Mouse (Mus musculus) G1E (cell line): ENCODE results near the gene Map7. TPM values are rescaled to one million over a fixed set of nuclear protein-coding genes. Genes with fewer than 3 reads are reported as not detected.

ENCODE experiments used
- ATAC-seq: 2 replicates; pipeline ENCODE4 v1.8.0; 2016; ENCODE audit warnings: mild to moderate bottlenecking; ENCODE audit not compliant: insufficient number of reproducible peaks, poor library complexity, low FRiP score, severe bottlenecking; ENCODE audit errors: extremely low read depth
- DNase-seq: peaks from one replicate; pipeline ENCODE4 v3.0.0; 2012; ENCODE audit warnings: low spot score
- H3K27me3 ChIP-seq: 2 replicates; pipeline ENCODE4 v1.6.1; 2012; ENCODE audit warnings: mild to moderate bottlenecking, low read length, inconsistent platforms; ENCODE audit not compliant: insufficient read depth
- H3K36me3 ChIP-seq: replicated peaks from 2 replicates; pipeline ENCODE3; 2012; ENCODE audit warnings: mild to moderate bottlenecking, inconsistent platforms
- H3K4me1 ChIP-seq: 2 replicates; pipeline ENCODE4 v1.6.1; 2012; ENCODE audit warnings: low read depth, low read length, inconsistent platforms, mixed read lengths; ENCODE audit not compliant: insufficient read depth
- H3K4me3 ChIP-seq: 2 replicates; pipeline ENCODE4 v1.5.1; 2012; ENCODE audit warnings: low read depth, mild to moderate bottlenecking, inconsistent platforms, low read length, moderate library complexity, mixed read lengths
- H3K9me3 ChIP-seq: replicated peaks from 2 replicates; pipeline ENCODE4 v1.6.1; 2012; ENCODE audit warnings: inconsistent platforms
- CTCF ChIP-seq: IDR thresholded peaks from 2 replicates; pipeline ENCODE4 v1.5.1; 2012; ENCODE audit warnings: low read depth, low read length, inconsistent platforms, mixed read lengths
- GATA1 ChIP-seq: IDR thresholded peaks from 2 replicates; pipeline ENCODE4 v1.6.1; 2012; ENCODE audit warnings: borderline replicate concordance, low read length, inconsistent platforms, mixed read lengths
- GATA2 ChIP-seq: IDR thresholded peaks from 2 replicates; pipeline ENCODE4 v1.6.1; 2012; ENCODE audit warnings: low read depth, low read length, inconsistent platforms, borderline replicate concordance
- POLR2AphosphoS5 ChIP-seq: IDR thresholded peaks from 2 replicates; pipeline ENCODE4 v1.6.1; 2012; ENCODE audit warnings: low read depth, low read length, inconsistent platforms; ENCODE audit not compliant: insufficient replicate concordance
- TAL1 ChIP-seq: conservative IDR thresholded peaks from 2 replicates; pipeline ENCODE4 v1.6.1; 2012; ENCODE audit warnings: low read depth, low read length, inconsistent platforms, mixed read lengths
- polyA plus RNA-seq: library from polyadenylated mRNA; stranded (reverse); fragments of >175 nt; gene quantifications from 2 replicates; pipeline ENCODE4 v1.2.3, GENCODE M21; 2012
- total RNA-seq, 2 experiments: library from RNA; stranded (forward) in 1 of 2; stranded (reverse) in 1 of 2; fragments of 200-1000 nt in 1 of 2; fragments of >200 nt in 1 of 2; fragmentation: Nextera tagmentation in 1 of 2; gene quantifications; 2 replicates each; pipeline ENCODE4 v1.2.3; 2014 to 2017

The Map7 gene
- total and polyA plus RNA-seq, 3 experiments = 2.5 to 2.6 TPM; not detected in 1

- no peak for DNase-seq
- ATAC-seq = no peak
- H3K27me3 ChIP-seq = no peaks in the 10 kb centered on the region
- no peak overlapping the region; the same call in 1 of the 2 replicates for H3K4me3 ChIP-seq
- peaks cover 56% of the 10 kb centered on the region for H3K4me1 ChIP-seq
- peaks cover 39% of the 10 kb centered on the region for H3K36me3 ChIP-seq
- TF ChIP-seq GATA1 (no peak), POLR2AphosphoS5 (no peak), GATA2 (no peak), TAL1 (no peak), CTCF (no peak)
- no peaks in the 10 kb centered on the region for H3K9me3 ChIP-seq
Measured at GRCm38 (mm10) chr10:20132933-20133652, 15.2 kb upstream of the Map7 start.

- H3K9me3 ChIP-seq = no peaks in the 10 kb centered on the region
- H3K36me3 ChIP-seq = peaks cover 45% of the 10 kb centered on the region
- H3K4me3 ChIP-seq = peak overlapping the region; percentile 48; the same call in 1 of the 2 replicates
- DNase-seq (peak; percentile 66), ATAC-seq (peak; percentile 90)
- peaks cover 51% of the 10 kb centered on the region for H3K4me1 ChIP-seq
- TF ChIP-seq CTCF (no peak), TAL1 (peak; percentile 77), POLR2AphosphoS5 (no peak)
- no peaks in the 10 kb centered on the region for H3K27me3 ChIP-seq
Measured at GRCm38 (mm10) chr10:20135350-20136058, 12.8 kb upstream of the Map7 start.

DNA sequence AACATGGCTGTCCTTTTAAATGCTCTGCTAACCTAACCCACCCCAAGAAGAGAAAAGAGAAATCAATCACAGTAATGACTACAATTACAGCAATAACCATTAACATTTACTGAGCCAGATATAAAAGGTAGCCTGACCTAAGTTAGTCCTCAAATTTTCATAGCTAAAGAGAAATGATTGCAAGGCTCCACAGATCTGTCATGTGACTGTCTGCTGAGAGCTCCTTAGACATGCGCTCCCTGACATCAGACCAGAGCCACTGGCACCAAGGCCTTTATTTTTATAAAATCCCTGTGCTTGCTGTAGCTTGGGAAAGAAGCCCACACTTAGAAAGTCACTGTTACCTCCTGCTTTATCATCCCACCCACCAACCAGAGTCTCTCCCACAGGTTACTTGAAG, 11.8 kb upstream of the Map7 start:
- TF ChIP-seq GATA2 (no peak), POLR2AphosphoS5 (no peak), TAL1 (no peak), GATA1 (no peak), CTCF (no peak)
- H3K4me3 ChIP-seq = peak overlapping the region; percentile 53; the same call in 1 of the 2 replicates
- no peak for DNase-seq
- peaks cover 51% of the 10 kb centered on the region for H3K36me3 ChIP-seq
- peaks cover 51% of the 10 kb centered on the region for H3K4me1 ChIP-seq
- no peaks in the 10 kb centered on the region for H3K9me3 ChIP-seq
- ATAC-seq = no peak
- H3K27me3 ChIP-seq = no peaks in the 10 kb centered on the region

GRCm38 (mm10) chr10:20141376-20141775, 6.9 kb upstream of the Map7 start:
- Histone ChIP-seq H3K27me3 (no peaks in the 10 kb centered on the region), H3K9me3 (no peaks in the 10 kb centered on the region), H3K36me3 (peaks cover 37% of the 10 kb centered on the region), H3K4me1 (peaks cover 15% of the 10 kb centered on the region), H3K4me3 (no peak overlapping the region)
- no peak for ATAC-seq
- no peak for DNase-seq
- TF ChIP-seq TAL1 (no peak), POLR2AphosphoS5 (no peak), GATA1 (no peak), GATA2 (no peak), CTCF (no peak)

DNA sequence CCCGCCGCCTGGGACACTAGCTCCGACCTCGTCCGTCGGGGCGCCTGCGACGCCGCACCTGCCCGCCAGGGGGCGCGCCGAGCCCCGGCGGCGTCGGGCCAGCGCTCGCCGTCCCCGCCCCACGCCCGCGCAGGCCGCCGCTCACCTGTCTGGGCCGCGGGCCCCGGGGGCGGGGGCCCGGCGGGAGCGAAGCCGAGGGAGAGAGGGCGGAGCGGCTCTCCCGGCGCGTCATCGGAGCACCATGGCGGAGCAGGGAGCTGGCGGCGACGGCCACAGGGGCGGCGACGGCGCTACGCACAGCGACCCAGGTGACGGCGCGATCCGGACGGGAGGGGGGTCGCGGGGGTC, 476 bp downstream of the Map7 start:
- H3K4me1 ChIP-seq = peaks cover 15% of the 10 kb centered on the region
- H3K9me3 ChIP-seq = peaks cover 12% of the 10 kb centered on the region
- no peak for DNase-seq
- peaks cover 8% of the 10 kb centered on the region; the same call in 1 of the 2 replicates for H3K27me3 ChIP-seq
- H3K4me3 ChIP-seq = peak overlapping the region; percentile 73
- no peak for ATAC-seq
- H3K36me3 ChIP-seq = peaks cover under 1% of the 10 kb centered on the region
- TF ChIP-seq CTCF (peak; percentile 10; the same call in 1 of the 2 replicates), GATA2 (no peak), TAL1 (no peak)

DNA sequence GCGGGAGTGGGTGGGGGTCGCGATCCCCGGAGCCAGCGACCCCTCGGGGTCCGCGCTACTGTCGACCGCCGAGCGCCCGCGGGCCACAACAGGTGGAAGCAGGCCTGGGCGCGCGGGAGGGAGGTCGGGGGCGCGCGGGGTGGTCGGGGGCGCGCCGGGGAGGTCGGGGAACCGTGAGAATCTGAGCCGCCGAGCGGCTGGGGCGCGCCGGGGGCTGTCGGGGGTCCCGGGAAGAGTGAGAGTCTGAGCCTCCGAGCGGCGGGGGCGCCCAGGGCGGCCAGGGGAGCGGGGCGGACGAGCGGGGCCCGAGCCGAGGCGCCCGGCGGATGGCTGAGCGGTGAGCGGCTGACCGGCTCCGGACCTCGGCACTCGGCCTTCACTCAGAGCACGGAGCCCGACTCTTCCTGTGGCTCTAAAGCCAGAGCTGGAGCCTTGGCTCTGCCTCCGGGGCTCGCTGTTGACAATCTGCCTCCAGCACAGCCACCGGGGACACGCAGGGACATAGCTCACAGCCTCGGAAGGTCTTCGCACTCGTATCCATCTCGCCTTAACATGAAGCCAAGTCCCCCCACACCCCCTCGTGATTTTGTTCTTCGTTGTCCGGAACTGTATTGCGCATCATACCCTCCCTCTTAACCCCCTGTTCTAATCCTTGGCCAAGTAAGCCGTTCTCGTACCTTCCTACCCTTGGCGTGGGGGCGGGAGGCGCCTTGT, 1.0 kb downstream of the Map7 start:
- H3K27me3 ChIP-seq = peaks cover 8% of the 10 kb centered on the region; the same call in 1 of the 2 replicates
- no peaks in the 10 kb centered on the region for H3K36me3 ChIP-seq
- peaks cover 15% of the 10 kb centered on the region for H3K4me1 ChIP-seq
- no peak for DNase-seq
- peak overlapping the region; percentile 73 for H3K4me3 ChIP-seq
- no peak for ATAC-seq
- peaks cover 12% of the 10 kb centered on the region for H3K9me3 ChIP-seq
- TF ChIP-seq TAL1 (no peak), GATA2 (no peak), CTCF (no peak), GATA1 (no peak), POLR2AphosphoS5 (no peak)
